Mouse (Mus musculus): Measurements from ENCODE around the gene Nisch.

Gene Nisch

DNA sequence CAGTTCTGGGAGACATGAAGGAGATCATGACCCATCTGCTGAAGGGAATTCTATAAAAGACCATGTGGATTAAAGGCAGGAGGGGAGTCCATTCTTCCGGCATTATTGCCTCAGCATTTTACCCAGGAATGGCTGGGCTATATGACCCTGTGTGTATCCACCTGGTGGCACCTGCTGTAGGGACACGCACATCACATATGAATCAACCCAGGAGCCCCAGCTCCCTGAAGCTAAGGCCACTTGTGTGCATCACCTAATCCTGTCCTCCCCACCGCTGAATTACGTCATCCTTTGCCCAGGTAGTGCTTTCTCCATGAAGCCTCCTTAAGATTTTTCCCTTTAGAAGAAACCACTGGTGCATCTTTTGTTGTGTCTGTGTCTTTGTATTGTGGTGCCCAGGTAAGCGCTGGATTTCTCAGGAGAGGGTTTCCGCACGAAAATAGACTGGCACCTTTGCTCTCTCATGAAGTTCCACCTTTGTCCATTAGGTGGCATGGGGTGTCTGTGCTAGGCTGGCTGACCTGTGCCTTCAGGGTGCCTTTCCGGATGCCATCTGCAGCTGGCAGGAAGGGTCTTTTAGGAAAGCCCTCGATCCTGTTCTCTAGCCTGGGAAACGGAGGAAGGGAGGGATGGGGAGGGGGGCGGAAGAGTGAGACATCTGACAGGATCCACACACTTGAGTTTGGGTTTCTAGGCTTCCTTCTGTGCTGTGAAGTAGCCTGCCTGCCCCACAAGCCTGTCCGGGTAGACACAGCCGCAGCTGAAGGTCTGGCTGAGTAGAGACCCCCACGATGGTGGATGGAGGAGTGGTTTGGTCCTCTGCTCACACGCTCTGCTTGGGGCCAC, 1.4 kb downstream of the Nisch start:
- peak; percentile 87 for DNase-seq

DNA sequence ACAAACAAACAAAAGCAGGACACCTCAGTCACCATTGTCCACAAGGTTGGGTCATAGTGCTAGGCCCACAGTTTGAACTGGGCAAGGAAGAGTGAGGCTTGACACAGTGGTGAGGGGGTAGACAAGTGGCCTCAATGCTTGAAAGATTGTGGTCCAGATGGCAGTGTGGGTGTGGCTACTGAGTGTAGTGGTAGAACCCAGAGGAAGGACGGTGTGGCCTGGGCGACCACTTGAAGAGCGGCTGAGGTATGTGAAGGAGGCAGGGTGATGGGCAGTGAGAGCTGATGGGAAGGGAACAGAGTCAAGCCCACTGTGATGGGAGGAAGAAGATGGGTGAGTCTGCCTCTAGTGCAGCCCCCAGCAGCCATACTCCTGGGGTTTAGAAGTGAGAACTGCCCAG, 2.1 kb downstream of the Nisch start:
- DNase-seq, result peak; percentile 31

- peak; percentile 27 for DNase-seq
Measured at GRCm38 (mm10) chr14:31213868-31214267, 2.9 kb downstream of the Nisch start.

DNA sequence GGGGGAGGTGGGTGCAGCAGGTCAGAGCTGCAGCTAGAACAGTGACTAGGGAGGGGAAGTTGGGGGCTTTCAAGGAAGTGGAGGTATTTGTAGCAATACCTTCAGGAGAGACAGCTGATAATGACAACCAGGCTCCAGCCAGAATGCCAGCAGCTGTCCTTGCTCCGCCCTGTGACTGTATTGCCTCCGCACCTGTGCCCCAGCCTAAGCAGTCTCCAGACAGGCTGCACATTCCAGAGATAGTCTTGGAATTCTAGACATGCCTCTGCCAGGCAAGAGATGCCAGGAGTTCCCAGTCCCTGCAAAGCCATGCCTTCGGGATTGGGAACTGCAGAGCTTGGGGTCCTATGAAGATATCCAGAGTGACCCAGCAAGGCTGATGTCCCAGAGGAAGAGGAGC, 4.2 kb downstream of the Nisch start:
- DNase-seq, result no peak

GRCm38 (mm10) chr14:31211854-31212253, 4.9 kb downstream of the Nisch start:
- DNase-seq, result no peak

DNA sequence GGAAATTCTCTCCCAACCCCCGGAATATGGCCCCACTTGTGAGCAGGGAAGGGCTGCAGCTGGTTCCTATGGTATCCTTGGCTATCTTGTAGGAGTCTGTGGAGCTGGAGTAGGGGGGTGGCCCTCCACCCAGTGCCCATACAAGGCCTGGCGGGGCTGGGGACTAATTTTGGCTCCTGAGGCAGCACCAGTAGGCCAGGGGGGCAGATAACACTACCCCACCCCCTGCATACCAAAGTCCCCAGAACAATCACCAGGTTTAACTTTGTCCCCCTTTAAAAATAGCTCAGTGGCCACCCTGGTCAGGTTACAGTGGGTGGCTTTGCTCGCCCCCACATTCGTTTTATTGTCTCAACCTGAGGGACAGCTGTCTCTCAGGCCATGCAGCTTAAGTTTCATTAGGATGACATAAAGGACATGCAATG, 7.6 kb downstream of the Nisch start:
- peak; percentile 39 for DNase-seq

- peak; percentile 36 for DNase-seq
Measured at GRCm38 (mm10) chr14:31208084-31208483, 8.7 kb downstream of the Nisch start, which contains the start of gene Tnnc1. Tnnc1 (plus strand) TSS chr14:31208312.

DNA sequence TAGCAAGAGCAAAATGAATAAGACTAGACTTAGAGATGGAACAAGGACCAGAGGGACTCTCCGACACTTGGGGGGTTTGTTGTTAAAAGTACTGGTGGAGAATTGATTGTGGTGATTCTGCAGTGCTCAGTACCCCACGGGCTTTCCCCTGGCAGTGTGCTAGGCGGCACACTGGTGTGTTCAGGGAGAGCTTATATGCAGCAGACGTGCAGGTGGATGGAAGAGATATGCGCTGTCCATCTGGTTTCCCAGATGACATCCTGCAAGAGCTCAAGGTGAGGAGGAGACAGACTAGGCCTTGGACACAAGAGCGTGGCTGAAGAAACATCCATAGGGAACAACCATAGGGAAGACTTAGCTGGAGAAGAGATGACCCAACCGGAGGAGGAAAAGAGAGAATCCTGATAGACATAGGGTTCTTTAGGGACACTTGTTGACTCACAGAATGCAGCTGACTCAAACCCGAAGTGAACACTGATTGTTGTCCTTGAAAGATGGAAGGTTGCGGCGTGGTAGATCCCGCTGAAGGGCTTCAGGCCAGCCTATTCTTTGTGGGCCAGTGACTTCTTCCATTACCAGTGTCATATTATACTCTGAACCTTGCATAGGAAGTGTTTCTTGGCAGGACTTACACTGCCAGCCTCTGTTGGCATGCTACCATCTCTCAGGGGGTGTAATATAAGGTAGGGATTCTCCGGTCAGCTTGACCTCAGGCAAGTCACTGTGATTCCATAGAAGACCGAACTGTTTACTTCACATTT, 9.5 kb downstream of the Nisch start:
- DNase-seq, result peak; percentile 73

GRCm38 (mm10) chr14:31206472-31206981, 10.2 kb downstream of the Nisch start:
- DNase-seq, result peak; percentile 97

GRCm38 (mm10) chr14:31205562-31206467, 10.9 kb downstream of the Nisch start:
- DNase-seq, result peak; percentile 73

GRCm38 (mm10) chr14:31205244-31205561, 11.5 kb downstream of the Nisch start:
- DNase-seq, result no peak

DNA sequence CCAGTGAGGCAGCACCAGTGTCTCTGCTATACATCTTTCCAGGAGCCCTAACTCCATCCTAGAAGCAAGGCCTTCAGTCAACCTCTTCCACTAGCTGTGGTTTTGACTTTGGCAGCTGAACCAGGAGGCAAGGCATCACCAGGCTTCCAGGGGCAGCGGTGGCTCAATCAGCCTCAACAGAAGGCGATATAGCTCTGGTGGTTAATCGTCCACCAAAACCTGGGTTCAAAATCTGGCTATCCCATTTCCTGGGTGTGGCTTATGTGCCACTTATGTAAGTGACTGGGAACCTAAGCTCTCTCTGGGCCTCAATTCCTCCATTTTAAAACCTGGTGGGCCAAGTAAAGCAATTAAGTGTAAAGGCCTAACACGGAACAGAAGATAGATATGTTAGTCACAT, 11.9 kb downstream of the Nisch start:
- DNase-seq, result peak; percentile 52

DNA sequence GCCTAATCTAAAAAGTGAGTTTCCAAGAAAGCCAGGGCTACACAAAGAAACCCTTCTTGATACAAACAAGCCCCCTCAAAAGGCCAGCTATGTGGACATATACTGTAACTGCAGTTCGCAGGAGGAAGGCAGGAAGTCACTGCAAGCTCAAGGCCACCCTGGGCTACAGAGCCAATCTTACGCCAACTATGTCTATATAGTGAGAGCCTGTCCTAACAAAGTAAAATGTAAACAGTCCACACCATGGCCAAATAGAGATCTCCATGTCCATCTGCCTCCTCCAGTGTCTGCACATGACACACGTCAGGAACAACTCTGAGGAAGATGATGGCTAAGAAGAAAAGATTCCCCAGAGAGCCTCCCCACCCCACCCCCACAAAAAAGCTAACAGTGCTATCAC, 16.7 kb downstream of the Nisch start:
- DNase-seq, result no peak

GRCm38 (mm10) chr14:31199599-31199998, 17.1 kb downstream of the Nisch start:
- no peak for DNase-seq

- DNase-seq, result no peak
Measured at GRCm38 (mm10) chr14:31197547-31198516, 18.9 kb downstream of the Nisch start.

- peak; percentile 72 for DNase-seq
Measured at GRCm38 (mm10) chr14:31195968-31196367, 20.8 kb downstream of the Nisch start.

GRCm38 (mm10) chr14:31195521-31195920, 21.2 kb downstream of the Nisch start:
- no peak for DNase-seq

GRCm38 (mm10) chr14:31194891-31195513, 21.7 kb downstream of the Nisch start:
- peak; percentile 75 for DNase-seq

DNA sequence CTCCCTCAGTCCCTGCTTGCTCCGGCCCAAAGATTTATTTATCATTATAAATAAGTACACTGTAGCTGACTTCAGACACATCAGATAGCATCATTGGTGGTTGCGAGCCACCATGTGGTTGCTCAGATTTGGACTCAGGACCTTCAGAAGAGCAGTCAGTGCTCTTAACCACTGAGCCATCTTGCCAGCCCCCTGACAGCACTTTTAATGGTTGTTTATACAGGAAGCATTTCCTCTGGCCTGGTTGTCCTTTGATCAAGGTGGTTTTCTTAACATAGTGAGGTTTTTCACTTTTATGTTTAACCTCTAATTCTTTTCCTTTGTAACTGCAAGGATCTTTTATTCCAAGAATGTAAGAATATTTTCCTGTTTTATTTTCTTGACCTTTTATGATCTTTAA, 22.3 kb downstream of the Nisch start:
- no peak for DNase-seq

GRCm38 (mm10) chr14:31193791-31194190, 23.0 kb downstream of the Nisch start:
- no peak for DNase-seq

- DNase-seq, result no peak
Measured at GRCm38 (mm10) chr14:31191936-31192335, 24.8 kb downstream of the Nisch start.

Data from cerebellum, adult 9-10 months (tissue).